Mouse (Mus musculus) bone marrow, adult 2 months (tissue): ENCODE results near the gene Cks1brt.

Source experiments
- CTCF ChIP-seq: fragments of 200-500 bp; IDR thresholded peaks from 2 replicates; pipeline ENCODE4 v1.5.1; 2011; ENCODE audit warnings: low read length, control low read depth; ENCODE audit not compliant: control insufficient read depth, insufficient read depth
- POLR2A ChIP-seq: fragments of 200-500 bp; IDR thresholded peaks from 2 replicates; pipeline ENCODE4 v1.6.1; 2011; ENCODE audit warnings: low read depth, mild to moderate bottlenecking, control low read depth, low read length, borderline replicate concordance; ENCODE audit not compliant: control insufficient read depth

DNA sequence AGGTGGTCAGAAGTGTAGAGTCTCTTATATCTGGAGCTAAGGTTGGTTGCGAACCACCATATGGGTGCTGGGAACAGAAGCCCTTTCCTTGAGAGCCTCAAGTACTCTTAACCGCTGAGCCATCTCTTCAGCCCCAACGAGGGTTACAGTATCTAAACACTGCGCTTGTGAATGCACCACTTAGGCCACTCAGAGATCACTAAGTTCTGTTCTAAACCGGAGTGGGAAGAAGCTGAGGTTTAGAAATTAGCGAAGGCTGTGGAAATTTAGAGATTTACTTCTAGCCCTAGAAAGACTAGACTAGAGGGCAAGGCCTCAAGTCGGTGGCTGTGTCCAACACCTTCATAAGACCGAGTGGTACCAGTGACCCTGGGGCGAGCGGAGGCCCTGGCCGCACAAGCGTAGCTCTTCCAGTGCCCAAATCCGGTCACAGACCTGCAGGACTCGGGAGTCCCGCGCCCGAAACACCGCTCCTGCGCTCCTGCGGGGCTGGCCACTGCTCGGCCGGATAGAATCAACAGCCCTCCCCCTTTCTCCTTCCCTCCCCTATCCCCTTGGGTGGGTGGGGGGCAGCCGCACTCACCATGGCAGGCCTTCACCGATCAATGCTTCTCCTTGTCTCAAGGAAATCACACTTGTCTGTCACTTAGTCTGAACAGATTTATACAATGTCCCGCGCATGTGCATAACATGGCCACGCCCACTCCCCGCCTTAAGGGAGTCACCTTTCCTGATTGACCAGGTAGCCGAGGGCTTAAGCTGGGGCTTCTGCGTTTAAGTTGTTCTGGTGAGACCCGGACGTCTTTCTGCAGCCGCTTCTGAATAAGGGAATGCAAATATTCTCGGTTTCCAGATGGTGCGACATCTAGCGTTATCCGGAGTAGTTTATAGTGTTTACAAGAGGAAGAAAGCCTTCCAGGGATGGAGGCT lies 32.4 kb upstream of the Cks1brt start:
- TF ChIP-seq CTCF (no peak), POLR2A (no peak)
